Mouse (Mus musculus): ENCODE results near the gene Ehd4. TPM values are rescaled to one million over a fixed set of nuclear protein-coding genes. Genes with fewer than 3 reads are reported as not detected.

Ehd4 gene
- total RNA-seq, 2 experiments from 2014 or later: 6.9 to 9.6 TPM

DNA sequence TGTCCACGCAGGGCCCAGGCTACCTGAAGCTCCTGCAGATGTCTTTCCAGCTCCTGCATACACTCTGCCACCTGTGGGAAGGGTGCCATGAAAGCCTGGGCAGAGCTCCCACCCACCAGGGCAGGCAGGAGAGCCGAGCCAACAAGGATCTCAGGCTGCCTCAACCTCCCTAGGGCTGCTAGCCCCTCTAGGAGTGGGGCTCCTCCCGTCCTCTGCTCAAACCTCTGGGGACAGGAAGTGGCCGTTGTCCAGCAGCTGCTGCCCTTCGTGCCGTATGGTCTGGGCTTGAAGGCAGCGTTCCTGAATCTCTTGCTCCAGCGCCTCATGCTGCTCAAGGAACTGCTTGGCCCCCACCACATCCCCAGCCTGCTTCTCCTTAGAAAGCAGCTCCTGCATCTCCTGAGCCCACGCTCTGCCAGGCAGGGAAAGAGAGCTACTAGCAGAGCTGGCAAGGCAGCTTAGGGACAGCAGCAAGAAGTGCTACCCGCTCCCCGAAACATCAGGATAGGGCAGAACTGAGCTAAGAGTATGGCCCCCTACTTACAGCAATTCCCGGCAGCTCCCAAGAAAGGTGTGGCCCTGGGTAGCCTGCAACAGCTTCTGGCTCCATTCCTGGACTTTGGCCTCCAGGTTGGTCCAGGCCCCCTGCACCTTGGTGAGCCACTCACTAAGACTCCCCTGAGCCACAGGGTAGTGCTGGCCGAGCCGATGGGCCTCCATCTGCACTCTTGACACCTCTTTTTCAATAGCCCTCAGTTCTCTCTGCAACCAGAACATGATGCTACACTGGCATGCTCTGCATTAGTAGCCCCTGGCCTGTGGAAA, 107.7 kb downstream of the Ehd4 start:
- peak; percentile 48 for DNase-seq
- intact Hi-C loops (cut with DNase I): no loop called here

DNA sequence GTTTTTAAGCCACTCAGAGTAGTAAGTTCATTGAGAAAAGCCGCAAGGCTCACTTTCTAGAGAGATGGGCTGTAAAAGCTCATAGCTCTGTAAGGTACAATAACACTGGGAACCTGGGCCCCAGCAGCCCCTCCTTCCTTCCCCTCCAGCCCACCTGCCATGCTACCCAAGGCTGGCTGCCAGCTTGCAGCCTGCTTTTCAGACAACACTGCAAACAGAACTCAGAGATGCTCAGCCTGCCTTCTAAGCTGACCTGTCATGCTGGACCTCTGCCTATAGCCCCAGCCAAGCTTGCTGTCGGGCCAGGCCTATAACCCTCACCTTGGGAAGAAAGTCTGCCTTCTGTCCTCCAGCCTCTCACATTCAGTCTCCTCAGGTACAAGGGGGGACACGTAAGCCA, 109.7 kb downstream of the Ehd4 start:
- no peak for DNase-seq
- intact Hi-C loops (cut with DNase I): no loop called here

DNA sequence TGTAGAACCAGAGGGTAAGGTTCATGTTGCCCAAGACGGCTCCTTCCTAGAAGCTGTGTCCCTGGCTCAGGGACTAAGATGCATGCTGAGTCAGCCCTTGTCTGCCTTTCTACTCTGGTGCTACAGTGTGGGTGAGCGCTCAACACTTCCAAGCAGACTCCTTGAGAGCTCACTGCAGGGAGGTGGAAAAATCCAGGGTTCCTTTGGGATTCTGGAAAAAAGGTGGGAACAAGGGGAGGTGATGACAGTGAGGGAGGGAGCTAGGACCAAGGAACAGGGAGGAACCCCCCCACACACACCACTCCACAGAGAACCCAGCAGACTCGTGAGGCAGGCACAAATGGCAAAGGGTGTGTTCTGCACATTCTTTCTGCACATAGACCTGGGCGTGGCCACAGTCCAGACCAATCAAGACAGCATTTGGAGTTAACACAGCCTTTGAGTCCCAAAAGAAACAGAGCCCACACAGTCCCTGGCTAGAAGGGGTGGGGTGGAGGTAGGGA, 110.3 kb downstream of the Ehd4 start:
- intact Hi-C loops (cut with DNase I): no loop called here
- DNase-seq: no peak

DNA sequence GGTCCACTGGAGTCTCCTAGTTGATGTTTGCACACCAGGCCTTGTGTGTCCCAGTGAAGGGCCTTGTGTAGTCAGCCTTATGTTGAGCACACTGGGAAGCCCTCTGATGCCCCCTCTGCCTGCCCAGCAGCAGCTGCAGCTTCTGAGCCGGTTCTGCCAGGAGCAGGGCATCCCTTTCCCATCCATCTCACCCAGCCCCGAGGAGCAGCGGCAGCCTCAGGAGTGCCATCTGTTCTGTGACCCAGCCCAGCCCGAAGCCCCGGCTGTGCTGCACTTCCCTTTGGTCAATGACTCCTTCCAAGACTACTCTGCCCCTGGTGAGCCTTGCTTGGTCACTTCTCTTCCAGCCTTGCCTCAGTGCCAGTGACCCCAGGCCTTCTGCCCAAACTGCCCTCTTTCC, 113.4 kb downstream of the Ehd4 start:
- no peak for DNase-seq
- intact Hi-C loops (cut with DNase I): no loop called here

Other genes starting within 250 kb of the Ehd4 start
- gene Mapkbp1, start 181.9 kb downstream of the Ehd4 start, total RNA-seq (2021): 10 to 100 TPM; 81.6 to 85.0 TPM
- gene Jmjd7, start 127.1 kb downstream of the Ehd4 start, total RNA-seq (2021): 10 to 100 TPM; 10.2 to 11.1 TPM
- gene Gm28042, start 127.1 kb downstream of the Ehd4 start, total RNA-seq (2021): 1 to 10 TPM; 3.7 to 5.4 TPM
- 1 to 10 TPM; 7.1 to 8.1 TPM for gene Pla2g4b, start 121.2 kb downstream of the Ehd4 start, total RNA-seq (2021)
- 10 to 100 TPM; 42.0 to 42.3 TPM for gene Pla2g4e, start 90.7 kb upstream of the Ehd4 start, total RNA-seq (2021)
- gene Pla2g4d, start 134.6 kb upstream of the Ehd4 start, total RNA-seq (2021): under 1 TPM; 0.40 to 0.62 TPM
- not detected for gene Pla2g4f, start 159.6 kb upstream of the Ehd4 start, total RNA-seq (2021)
- gene Vps39, start 198.5 kb upstream of the Ehd4 start, total RNA-seq (2021): 10 to 100 TPM; 48.4 to 53.7 TPM
- gene Ganc, start 249.3 kb upstream of the Ehd4 start, total RNA-seq (2021): 1 to 10 TPM; 8.3 to 8.9 TPM
- 10 to 100 TPM; 29.8 to 33.1 TPM for gene Tmem87a, start 249.5 kb upstream of the Ehd4 start, total RNA-seq (2021)

Measured in left cerebral cortex, postnatal 4 days (tissue).